In the genomic region with DNA sequence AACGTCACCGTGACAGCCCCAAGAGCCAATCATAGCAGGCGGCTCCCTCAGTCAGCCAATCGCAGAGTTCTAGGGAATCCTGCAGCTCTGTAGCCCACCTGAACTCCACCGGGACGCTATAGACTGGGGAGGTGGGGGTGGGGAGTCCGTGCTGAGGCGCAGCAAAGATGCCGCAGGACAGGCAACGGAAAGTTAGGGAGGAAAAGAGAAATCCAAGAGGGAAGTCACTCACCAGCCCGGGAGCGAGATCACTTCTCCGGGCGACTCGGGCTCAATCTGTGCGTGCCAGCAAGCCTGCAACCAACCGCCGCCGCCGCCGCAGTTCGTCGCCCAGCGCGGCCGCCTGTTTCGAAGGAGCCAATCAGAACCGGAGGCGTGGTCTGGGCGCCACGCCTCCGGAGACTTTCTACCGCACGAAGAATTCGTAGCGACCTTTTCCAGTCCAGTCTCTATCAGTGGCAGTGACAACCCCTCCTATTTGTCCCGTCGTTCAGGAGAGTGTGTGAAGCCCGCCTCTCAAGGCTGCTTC, we compare ENCODE assay signal across 8 mouse cellular contexts. TPM values are rescaled to one million over a fixed set of nuclear protein-coding genes. Genes with fewer than 3 reads are reported as not detected.
DNase-seq lines count a peak whose midpoint lies in the region; ATAC-seq and TF ChIP-seq lines count a peak whose summit lies in the region.

Gas2l3 (minus strand) TSS at position 345 of the 529 bp plus-strand sequence.

- H3K4me3 ChIP-seq in heart, embryonic 14.5 days (ENCODE audit: control insufficient read depth in 1 of 2, insufficient read depth in 1 of 2, low read depth in 1 of 2, low read length in 2 of 2): peak within 1 kb of the TSS; percentile 60 to 80
- peak within 1 kb of the TSS; percentile 80 for H3K4me3 ChIP-seq in liver, embryonic 11.5 days (ENCODE audit: low read depth, low read length)
- peak within 1 kb of the TSS; percentile 84 for H3K4me3 ChIP-seq in myocyte

- H3K9ac ChIP-seq in heart, embryonic 14.5 days (ENCODE audit: low read length): peak within 1 kb of the TSS; percentile 83
- H3K9ac ChIP-seq in liver, embryonic 11.5 days (ENCODE audit: low read depth, low read length): peak within 1 kb of the TSS; percentile 68

- H3K4me1 ChIP-seq in heart, embryonic 14.5 days (ENCODE audit: control insufficient read depth in 2 of 2, insufficient read depth in 2 of 2, low read length in 2 of 2): peaks cover 11 to 25% of the 10 kb centered on the region in 2 experiments
- H3K4me1 ChIP-seq in liver, embryonic 11.5 days (replicated peaks; ENCODE audit: control insufficient read depth, insufficient read depth, low read length): peaks cover 6% of the 10 kb centered on the region

- ATAC-seq in CD4-positive, CD25-positive, alpha-beta regulatory T cell, adult 4 months: peak; percentile 91
- ATAC-seq in heart, embryonic 14.5 days (ENCODE audit: insufficient number of reproducible peaks, insufficient read depth, low FRiP score, low read depth): peak; percentile 91
- ATAC-seq in liver, embryonic 11.5 days (replicated peaks; ENCODE audit: low FRiP score): peak; percentile 90

- H3ac ChIP-seq in myocyte (ENCODE audit: control insufficient read depth, insufficient read length): no peak within 1 kb of the TSS

- no peaks in the 10 kb centered on the region for H3K36me3 ChIP-seq in heart, embryonic 14.5 days (ENCODE audit: control insufficient read depth, insufficient read depth, low read length)
- H3K36me3 ChIP-seq in liver, embryonic 11.5 days (ENCODE audit: control insufficient read depth, insufficient read depth, low read length): no peaks in the 10 kb centered on the region
- no peaks in the 10 kb centered on the region for H3K36me3 ChIP-seq in myocyte (ENCODE audit: control insufficient read depth, insufficient read depth)

- no peaks in the 10 kb centered on the region for H3K27me3 ChIP-seq in heart, embryonic 14.5 days (ENCODE audit: control insufficient read depth, insufficient read depth, low read length)
- no peaks in the 10 kb centered on the region for H3K27me3 ChIP-seq in liver, embryonic 11.5 days (replicated peaks; ENCODE audit: control insufficient read depth, insufficient read depth, low read length)
- no peaks in the 10 kb centered on the region for H3K27me3 ChIP-seq in myocyte (ENCODE audit: control insufficient read depth, insufficient read depth, insufficient read length)

- DNase-seq in c-Kit-negative CD71-positive TER-119-positive erythroid progenitor cells, embryonic 14.5 days (ENCODE audit: low read depth, low spot score): peak; percentile 81
- peak; percentile 56 for DNase-seq in fibroblast of lung, adult 2 months (ENCODE audit: low read depth)
- DNase-seq in kidney, postnatal 10 days: peak; percentile 91
- DNase-seq in liver, embryonic 11.5 days (ENCODE audit: low spot score): peak; percentile 89
- peak; percentile 87 to 93 for DNase-seq in spleen, postnatal 4 days (ENCODE audit: low spot score in 2 of 2)

- H3K27ac ChIP-seq in heart, embryonic 14.5 days (replicated peaks in 1 of 2; ENCODE audit: control insufficient read depth in 1 of 2, insufficient read depth in 1 of 2, low read depth in 2 of 2, low read length in 2 of 2): peak within 1 kb of the TSS; percentile 81 to 86
- H3K27ac ChIP-seq in liver, embryonic 11.5 days (ENCODE audit: low read depth, low read length): peak within 1 kb of the TSS; percentile 69

- WGBS in heart, embryonic 14.5 days: under 1% methylated on average over 39 of the region's 39 CpGs
- under 1% methylated on average over 39 of the region's 39 CpGs for WGBS in liver, embryonic 11.5 days

- peaks cover 17% of the 10 kb centered on the region for H3K79me2 ChIP-seq in myocyte (ENCODE audit: control insufficient read depth, insufficient read depth)

- no peaks in the 10 kb centered on the region for H3K9me3 ChIP-seq in heart, embryonic 14.5 days (ENCODE audit: control insufficient read depth, low read length)
- H3K9me3 ChIP-seq in liver, embryonic 11.5 days (ENCODE audit: control insufficient read depth, low read length): no peaks in the 10 kb centered on the region

- peak; percentile 52 for TF ChIP-seq POLR2A in myocyte (IDR thresholded peaks at IDR 0.05; ENCODE audit: insufficient read length, low read depth)

- H3K4me2 ChIP-seq in heart, embryonic 14.5 days (ENCODE audit: low read length): peak within 1 kb of the TSS; percentile 88
- H3K4me2 ChIP-seq in liver, embryonic 11.5 days: peak within 1 kb of the TSS; percentile 87
- peak within 1 kb of the TSS; percentile 82 for H3K4me2 ChIP-seq in myocyte (ENCODE audit: low read depth)

TF ChIP-seq in myocyte, 11 proteins besides CTCF, POLR2A, EP300 and RAD21:
- TF ChIP-seq CEBPB (IDR thresholded peaks at IDR 0.05; ENCODE audit: insufficient read depth, poor library complexity, severe bottlenecking) (no peak), E2F4 (IDR thresholded peaks at IDR 0.05; ENCODE audit: insufficient read depth) (peak; percentile 38), POLR2AphosphoS2 (IDR thresholded peaks at IDR 0.05; ENCODE audit: insufficient read length, low read depth) (peak; percentile 45), TCF12 (IDR thresholded peaks at IDR 0.05; ENCODE audit: insufficient read depth, poor library complexity, severe bottlenecking) (no peak), MAX (IDR thresholded peaks at IDR 0.05; ENCODE audit: low read depth) (no peak), TCF3 (IDR thresholded peaks at IDR 0.05; ENCODE audit: insufficient read length, low read depth) (no peak), MYOG (IDR thresholded peaks at IDR 0.05; ENCODE audit: control insufficient read depth in 1 of 3, insufficient read depth in 1 of 3, insufficient read length in 2 of 3, low read depth in 2 of 3) (no peak)

RNA-seq across cellular contexts. Expression of gene Gas2l3, which starts in this region (rescaled TPM):
- 1 to 10 TPM; 1.5 to 3.3 TPM for polyA plus RNA-seq in CD4-positive, CD25-positive, alpha-beta regulatory T cell, adult 4 months (2017; shearing (Covaris generic))
- polyA plus RNA-seq in heart, embryonic 14.5 days (2014; fragmentation: Nextera tagmentation; extraction: Ambion mirVana): 24.0 and 25.5 TPM in 2 replicates
- 7.6 and 9.1 TPM in 2 replicates for polyA plus RNA-seq in liver, embryonic 11.5 days (2014; fragmentation: Nextera tagmentation; extraction: Ambion mirVana)
- polyA plus RNA-seq in myocyte (2012; fragmentation: generic; extraction: Trizol): 2.6 TPM

Comparison
In these comparisons a context has a peak if more than half of its experiments do, and no peak if none do; other contexts are left out.
1. Peak in every context shown above with its lines: DNase-seq, ATAC-seq, H3K4me3 ChIP-seq and H3K27ac ChIP-seq.